Mouse (Mus musculus) midbrain, embryonic 16.5 days (tissue): Measurements from ENCODE around the gene Slc2a1. TPM values are rescaled to one million over a fixed set of nuclear protein-coding genes. Genes with fewer than 3 reads are reported as not detected.

Source experiments
- ATAC-seq: fragments of 200-750 bp; cut with Nextera tagmentation; 2 replicates; pipeline ENCODE4 v1.8.0; 2017; ENCODE audit warnings: moderate TSS enrichment
- H3K27ac ChIP-seq: fragments of 300-500 bp; sonication (generic); 2 replicates; pipeline ENCODE4 v1.5.1; 2014; ENCODE audit warnings: mild to moderate bottlenecking, low read length, mixed read lengths
- H3K27me3 ChIP-seq: fragments of 300-500 bp; sonication (generic); 2 replicates; pipeline ENCODE4 v1.6.1; 2014; ENCODE audit warnings: low read depth, low read length, mixed read lengths; ENCODE audit not compliant: control insufficient read depth, insufficient read depth
- H3K36me3 ChIP-seq: fragments of 300-500 bp; sonication (generic); 2 replicates; pipeline ENCODE4 v1.6.1; 2014; ENCODE audit warnings: mild to moderate bottlenecking, low read length, moderate library complexity, mixed read lengths; ENCODE audit not compliant: control insufficient read depth, insufficient read depth
- H3K4me1 ChIP-seq: fragments of 300-500 bp; sonication (generic); 2 replicates; pipeline ENCODE4 v1.6.1; 2014; ENCODE audit warnings: mild to moderate bottlenecking, low read length, mixed read lengths; ENCODE audit not compliant: control insufficient read depth, insufficient read depth
- H3K4me2 ChIP-seq: fragments of 300-500 bp; sonication (generic); 2 replicates; pipeline ENCODE4 v1.6.1; 2014; ENCODE audit warnings: mild to moderate bottlenecking, low read length, mixed read lengths
- H3K4me3 ChIP-seq: fragments of 300-500 bp; sonication (generic); 2 replicates; pipeline ENCODE4 v1.5.1; 2014; ENCODE audit warnings: low read depth, mild to moderate bottlenecking, low read length, moderate library complexity, mixed read lengths
- H3K9ac ChIP-seq: fragments of 300-500 bp; sonication (generic); 2 replicates; pipeline ENCODE4 v1.6.1; 2014; ENCODE audit warnings: low read depth, low read length, mixed read lengths
- H3K9me3 ChIP-seq: fragments of 300-500 bp; sonication (generic); replicated peaks from 2 replicates; pipeline ENCODE4 v1.6.1; 2014; ENCODE audit warnings: mild to moderate bottlenecking, low read length, mixed read lengths; ENCODE audit not compliant: control insufficient read depth, poor library complexity, severe bottlenecking
- WGBS: fragments of 180-500 bp; shearing (Covaris S2); extraction: QIAGEN DNeasy Blood & Tissue Kit; methylation state at CpG from one replicate; pipeline ENCODE4 v1.1.7; 2014; 5-methylcytosine and 5-hydroxymethylcytosine counted together
- polyA plus RNA-seq: library from polyadenylated mRNA; unstranded; fragments of >200 nt; fragmentation: Nextera tagmentation; extraction: Ambion mirVana; gene quantifications from 2 replicates; pipeline ENCODE4 v1.2.1, GENCODE M21; 2015

The Slc2a1 gene
- polyA plus RNA-seq, 1 experiment from 2014 or later = 90.7 TPM

DNA sequence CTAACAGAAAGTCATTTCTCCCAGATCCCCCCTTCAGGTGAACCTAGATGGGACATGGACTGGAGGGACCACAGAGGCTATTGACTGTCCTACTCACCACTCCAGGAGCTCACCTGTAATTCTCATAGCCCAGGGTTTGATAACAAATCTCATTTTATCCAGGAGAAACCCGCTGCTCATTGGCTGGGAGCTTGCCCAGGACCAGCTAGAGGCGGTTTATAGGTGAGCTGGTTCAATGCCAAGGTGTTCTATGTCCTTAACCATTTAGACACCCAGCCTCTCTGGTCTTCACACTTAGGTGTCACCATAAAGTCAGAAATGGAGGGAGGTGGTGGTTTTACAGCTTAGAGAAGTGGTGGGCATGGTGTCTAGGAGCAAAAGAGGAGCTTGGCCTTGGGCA, 644 bp upstream of the Slc2a1 start:
- Histone ChIP-seq H3K36me3 (no peaks in the 10 kb centered on the region), H3K4me1 (peaks cover 15% of the 10 kb centered on the region), H3K27ac (no peak overlapping the region), H3K4me3 (peak overlapping the region; percentile 76; the same call in 1 of the 2 replicates), H3K27me3 (0 out of 2 replicates have a peak, but pooled peaks cover 3% of the 10 kb centered on the region), H3K4me2 (peak overlapping the region; percentile 78), H3K9me3 (no peaks in the 10 kb centered on the region), H3K9ac (no peak overlapping the region)
- WGBS = 67% methylated on average over 2 of the region's 2 CpGs
- no peak for ATAC-seq

DNA sequence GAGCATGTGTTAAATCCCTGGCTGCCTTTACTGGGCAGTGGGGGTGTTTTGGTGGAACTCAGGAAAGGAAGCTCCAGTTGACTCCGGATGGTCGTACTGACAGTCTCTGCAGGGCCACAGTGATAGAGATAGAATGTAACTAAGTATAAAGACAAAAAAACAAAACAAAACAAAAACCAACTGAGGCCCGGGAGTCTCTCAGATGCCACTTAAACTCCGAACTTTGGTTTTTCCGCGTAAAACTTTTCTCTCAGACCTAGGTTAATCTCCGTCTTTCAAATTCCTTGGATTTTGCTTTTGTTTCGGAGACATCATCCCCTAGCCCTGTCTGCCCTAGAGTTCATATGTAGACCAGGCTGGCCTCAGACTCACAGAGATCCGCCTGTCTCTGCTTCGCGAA, 1.1 kb downstream of the Slc2a1 start:
- Histone ChIP-seq H3K4me1 (peaks cover 15% of the 10 kb centered on the region), H3K27me3 (0 out of 2 replicates have a peak, but pooled peaks cover 3% of the 10 kb centered on the region), H3K4me2 (peak overlapping the region; percentile 78), H3K36me3 (no peaks in the 10 kb centered on the region), H3K4me3 (peak overlapping the region; percentile 76), H3K9ac (peak overlapping the region; percentile 84), H3K27ac (no peak overlapping the region), H3K9me3 (no peaks in the 10 kb centered on the region)
- ATAC-seq = no peak
- WGBS = 3% methylated on average over 11 of the region's 11 CpGs

DNA sequence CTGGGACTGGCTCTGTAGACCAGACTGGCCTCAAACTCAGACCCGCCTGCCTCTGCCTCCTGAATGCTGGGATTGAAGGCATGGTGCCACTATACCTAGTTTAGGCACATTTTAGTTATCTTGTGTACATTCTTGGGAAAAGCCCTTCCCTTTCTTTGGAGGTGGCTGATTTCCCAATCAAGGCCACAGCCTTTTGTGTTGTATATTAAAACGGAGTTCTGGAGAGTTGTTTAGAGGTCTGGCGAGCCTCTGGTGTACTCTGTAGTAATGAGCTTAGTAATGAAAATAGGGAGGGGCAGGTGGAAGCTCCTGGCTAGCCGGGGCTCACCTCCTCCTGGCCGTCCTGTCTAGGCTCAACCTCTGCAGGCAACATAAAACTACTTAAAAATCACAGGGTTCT, 2.0 kb downstream of the Slc2a1 start:
- ATAC-seq = no peak
- Histone ChIP-seq H3K9ac (no peak overlapping the region), H3K4me1 (peaks cover 9% of the 10 kb centered on the region), H3K9me3 (no peaks in the 10 kb centered on the region), H3K4me2 (peak overlapping the region; percentile 78), H3K36me3 (no peaks in the 10 kb centered on the region), H3K4me3 (no peak overlapping the region; the same call in 1 of the 2 replicates), H3K27ac (no peak overlapping the region), H3K27me3 (0 out of 2 replicates have a peak, but pooled peaks cover 3% of the 10 kb centered on the region)
- WGBS = 21% methylated on average over 5 of the region's 5 CpGs

DNA sequence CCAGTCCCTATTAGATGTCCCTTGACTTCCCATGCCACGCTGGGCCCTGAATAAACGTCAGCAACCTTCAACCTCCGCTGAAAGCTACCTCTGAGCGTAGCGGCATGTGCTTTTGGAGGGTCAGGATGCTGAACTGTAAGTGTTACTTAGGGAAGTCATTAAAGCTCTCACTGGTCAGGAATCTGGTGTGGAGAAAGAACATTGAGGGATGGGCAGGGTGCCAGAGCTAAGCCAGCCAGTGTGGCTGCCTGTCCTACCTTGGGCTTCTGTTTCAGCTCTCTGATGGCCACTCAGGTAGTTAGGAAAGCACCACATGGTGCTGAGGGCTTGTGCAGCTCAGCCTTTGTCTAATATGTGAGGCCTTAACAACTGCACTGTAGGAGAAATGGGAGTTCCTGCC, 2.9 kb downstream of the Slc2a1 start:
- Histone ChIP-seq H3K4me3 (no peak overlapping the region), H3K27ac (no peak overlapping the region), H3K9ac (no peak overlapping the region), H3K4me1 (peaks cover 7% of the 10 kb centered on the region), H3K27me3 (0 out of 2 replicates have a peak, but pooled peaks cover 3% of the 10 kb centered on the region), H3K36me3 (no peaks in the 10 kb centered on the region), H3K4me2 (no peak overlapping the region), H3K9me3 (no peaks in the 10 kb centered on the region)
- WGBS = 51% methylated on average over 5 of the region's 5 CpGs
- no peak for ATAC-seq

DNA sequence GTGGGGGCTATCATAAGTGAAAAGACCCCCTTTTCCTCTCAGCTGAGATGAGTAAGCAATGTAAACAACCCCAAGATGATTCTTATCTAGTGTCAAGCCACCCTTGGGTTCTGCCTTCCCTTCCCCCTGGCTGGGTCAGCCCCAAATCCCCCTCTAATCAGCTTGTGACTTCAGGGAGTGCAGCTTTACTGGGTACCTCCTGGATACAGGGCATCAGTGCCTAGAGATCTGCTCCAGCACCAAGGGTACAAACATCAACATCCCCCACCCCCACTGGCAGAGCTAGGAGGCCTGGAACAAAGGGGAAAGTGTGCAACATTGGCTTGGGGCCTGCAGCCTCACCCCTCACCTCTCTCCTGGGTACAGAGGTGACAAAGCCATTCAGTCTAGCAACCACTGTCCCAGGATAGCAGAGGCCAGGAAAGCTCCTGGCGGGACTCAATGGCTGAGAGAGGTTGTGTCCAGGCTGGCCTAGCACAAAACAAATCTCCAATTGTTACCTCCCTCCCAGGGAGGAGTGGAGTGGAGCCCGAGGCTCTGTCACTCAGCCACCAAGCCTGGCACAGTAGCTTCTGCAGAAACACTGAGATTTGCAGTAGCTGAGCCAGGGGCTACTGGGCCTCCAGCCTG, 3.9 kb downstream of the Slc2a1 start:
- Histone ChIP-seq H3K27ac (0 out of 2 replicates have a peak overlapping the region, but pooled peaks have one; percentile 7), H3K9ac (no peak overlapping the region), H3K27me3 (no peaks in the 10 kb centered on the region), H3K36me3 (no peaks in the 10 kb centered on the region), H3K4me1 (peaks cover 7% of the 10 kb centered on the region), H3K4me3 (no peak overlapping the region), H3K9me3 (no peaks in the 10 kb centered on the region), H3K4me2 (peak overlapping the region; percentile 2; the same call in 1 of the 2 replicates)
- no peak for ATAC-seq
- WGBS = 32% methylated on average over 2 of the region's 2 CpGs

DNA sequence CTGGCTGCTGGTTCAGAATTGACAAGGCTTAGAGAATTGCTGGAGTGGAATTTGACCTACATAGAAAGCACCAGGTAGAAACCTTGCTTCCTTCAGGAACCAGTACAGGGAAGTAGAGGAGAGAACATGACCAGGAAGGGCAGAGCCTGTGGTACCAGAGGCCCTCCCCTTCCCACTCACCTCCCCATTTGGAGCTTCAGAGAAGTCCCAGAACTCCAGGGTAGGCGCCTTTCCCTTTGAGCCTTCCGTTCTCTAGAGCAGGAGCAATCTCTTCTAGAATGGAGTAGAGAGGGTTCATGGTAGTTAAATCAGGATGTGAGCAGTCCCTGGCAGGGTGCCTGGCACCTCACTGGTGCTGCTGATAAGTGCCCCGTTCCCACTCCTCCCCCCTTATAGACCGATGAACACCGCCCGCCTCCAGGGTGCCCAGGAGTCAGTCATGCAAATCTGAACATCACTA, 7.1 kb downstream of the Slc2a1 start:
- no peak overlapping the region for H3K4me3 ChIP-seq
- WGBS = 66% methylated on average over 6 of the region's 6 CpGs
- H3K9ac ChIP-seq = no peak overlapping the region
- no peak overlapping the region for H3K27ac ChIP-seq
- H3K4me2 ChIP-seq = no peak overlapping the region
- H3K9me3 ChIP-seq = no peaks in the 10 kb centered on the region
- ATAC-seq = no peak
- H3K36me3 ChIP-seq = no peaks in the 10 kb centered on the region
- H3K4me1 ChIP-seq = no peaks in the 10 kb centered on the region
- H3K27me3 ChIP-seq = no peaks in the 10 kb centered on the region

DNA sequence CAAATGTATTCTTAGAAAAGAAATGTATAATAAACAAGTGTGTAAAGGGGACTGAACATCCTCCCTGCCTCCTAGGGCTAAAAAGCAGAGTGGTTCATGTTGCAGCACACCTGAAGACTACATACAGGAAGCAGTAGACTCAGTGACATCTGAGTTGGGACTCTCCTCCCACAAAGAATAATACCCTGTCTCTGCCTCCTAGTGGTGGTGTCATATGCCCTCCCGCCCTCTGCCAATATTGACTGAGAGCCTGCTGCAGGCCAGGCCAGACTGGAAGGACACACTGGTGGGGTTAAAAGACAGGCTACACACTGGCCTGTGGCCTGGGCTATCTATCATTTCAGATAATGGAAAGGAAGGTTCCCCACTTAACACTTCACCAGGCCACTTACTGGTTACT, 7.8 kb downstream of the Slc2a1 start:
- H3K27ac ChIP-seq = no peak overlapping the region
- no peaks in the 10 kb centered on the region for H3K9me3 ChIP-seq
- no peaks in the 10 kb centered on the region; the same call in 1 of the 2 replicates for H3K36me3 ChIP-seq
- no peak overlapping the region for H3K9ac ChIP-seq
- 80% methylated on average over 1 of the region's 1 CpGs for WGBS
- H3K27me3 ChIP-seq = no peaks in the 10 kb centered on the region
- H3K4me3 ChIP-seq = no peak overlapping the region
- no peak for ATAC-seq
- H3K4me2 ChIP-seq = no peak overlapping the region
- H3K4me1 ChIP-seq = no peaks in the 10 kb centered on the region

DNA sequence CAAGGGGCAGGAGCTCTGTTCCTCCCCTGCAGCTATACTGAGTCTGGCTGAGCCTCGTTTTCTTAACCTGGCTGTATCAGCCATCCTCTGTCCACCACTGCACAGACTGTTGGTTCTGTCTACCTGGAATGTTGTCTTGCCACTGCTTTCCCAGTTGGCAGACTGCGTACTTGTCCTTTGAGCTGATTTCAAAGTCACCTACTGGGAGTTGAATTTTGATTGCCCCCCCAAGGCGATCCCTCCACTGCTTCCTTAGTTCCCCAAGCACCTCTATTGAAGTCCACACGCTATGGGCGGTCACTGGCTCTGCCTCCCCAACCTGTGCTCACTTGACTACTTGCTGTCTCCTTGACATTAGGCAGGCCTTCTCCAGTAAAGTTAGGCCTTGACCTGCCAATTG, 9.1 kb downstream of the Slc2a1 start:
- no peaks in the 10 kb centered on the region for H3K27me3 ChIP-seq
- H3K4me3 ChIP-seq = no peak overlapping the region
- H3K27ac ChIP-seq = no peak overlapping the region
- no peak for ATAC-seq
- H3K36me3 ChIP-seq = no peaks in the 10 kb centered on the region; the same call in 1 of the 2 replicates
- no peaks in the 10 kb centered on the region for H3K4me1 ChIP-seq
- no peak overlapping the region for H3K9ac ChIP-seq
- WGBS = 78% methylated on average over 5 of the region's 5 CpGs
- H3K4me2 ChIP-seq = no peak overlapping the region
- no peaks in the 10 kb centered on the region for H3K9me3 ChIP-seq

DNA sequence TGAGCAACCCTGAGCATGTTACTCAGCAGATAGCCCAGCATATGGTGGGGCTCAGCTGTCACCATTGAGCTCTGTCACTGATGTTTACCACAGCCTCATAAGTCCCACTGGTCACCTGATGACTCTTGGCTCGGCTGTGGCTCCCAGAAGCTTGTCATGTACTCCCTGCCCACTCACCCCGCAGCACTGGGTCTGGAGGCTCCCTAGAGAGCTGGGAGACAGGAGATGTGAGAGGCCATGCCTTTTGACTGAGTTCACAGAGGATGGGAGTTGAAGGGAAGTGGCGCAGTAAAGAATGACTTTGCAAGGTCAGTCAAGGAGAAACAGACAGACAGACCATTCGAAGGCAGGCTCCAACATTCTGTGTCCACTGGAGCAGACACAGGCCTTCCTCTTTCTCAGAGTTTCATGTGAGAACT, 10.2 kb downstream of the Slc2a1 start:
- Histone ChIP-seq H3K36me3 (no peaks in the 10 kb centered on the region; the same call in 1 of the 2 replicates), H3K4me2 (no peak overlapping the region), H3K27me3 (no peaks in the 10 kb centered on the region), H3K27ac (no peak overlapping the region), H3K4me3 (no peak overlapping the region), H3K9ac (no peak overlapping the region), H3K4me1 (no peaks in the 10 kb centered on the region), H3K9me3 (no peaks in the 10 kb centered on the region)
- WGBS = 54% methylated on average over 4 of the region's 4 CpGs
- no peak for ATAC-seq
